Mouse (Mus musculus): Measurements from ENCODE around the gene Trmt112.

The Trmt112 gene

GRCm38 (mm10) chr19:6947742-6948141 is 38.2 kb downstream of the Trmt112 start:
- DNase-seq (ENCODE audit: low spot score in 2 of 2): no peak

GRCm38 (mm10) chr19:6948186-6948585 is 38.7 kb downstream of the Trmt112 start:
- no peak for DNase-seq (ENCODE audit: low spot score in 2 of 2)

- DNase-seq (ENCODE audit: low spot score in 2 of 2): no peak
Measured at GRCm38 (mm10) chr19:6949532-6949931, 40.0 kb downstream of the Trmt112 start.

- no peak for DNase-seq (ENCODE audit: low spot score in 2 of 2)
Measured at GRCm38 (mm10) chr19:6949951-6950350, 40.5 kb downstream of the Trmt112 start.

GRCm38 (mm10) chr19:6950613-6951153 is 41.2 kb downstream of the Trmt112 start:
- DNase-seq (ENCODE audit: low spot score in 2 of 2): peak in 1 of 2 experiments; percentile 49

GRCm38 (mm10) chr19:6951381-6951968 is 42.0 kb downstream of the Trmt112 start:
- DNase-seq (ENCODE audit: low spot score in 2 of 2): peak; percentile 68 to 84

GRCm38 (mm10) chr19:6951994-6952711 is 42.7 kb downstream of the Trmt112 start:
- peak in 1 of 2 experiments; percentile 60 for DNase-seq (ENCODE audit: low spot score in 2 of 2)

GRCm38 (mm10) chr19:6952712-6953037 is 43.2 kb downstream of the Trmt112 start:
- no peak for DNase-seq (ENCODE audit: low spot score in 2 of 2)

- DNase-seq (ENCODE audit: low spot score in 2 of 2): no peak
Measured at GRCm38 (mm10) chr19:6954046-6954445, 44.5 kb downstream of the Trmt112 start.

GRCm38 (mm10) chr19:6955424-6955823 is 45.9 kb downstream of the Trmt112 start:
- DNase-seq (ENCODE audit: low spot score in 2 of 2): no peak

- no peak for DNase-seq (ENCODE audit: low spot score in 2 of 2)
Measured at GRCm38 (mm10) chr19:6956461-6956860, 47.0 kb downstream of the Trmt112 start.

Data from cerebellum, postnatal 4 days (tissue).